Mouse (Mus musculus) layer of hippocampus, adult 2 months (tissue): ENCODE data around the gene Spats2l. TPM values are rescaled to one million over a fixed set of nuclear protein-coding genes. Genes with fewer than 3 reads are reported as not detected.

ENCODE experiments used
- DNase-seq, 2 experiments: peaks; one replicate each; pipeline ENCODE4 v3.0.0; 2022; ENCODE audit warnings: low spot score in 2 of 2
- H3K27ac ChIP-seq: fragments of 200-600 bp; 2 replicates; pipeline ENCODE4 v1.8.1; 2022
- H3K4me3 ChIP-seq: fragments of 200-600 bp; 2 replicates; pipeline ENCODE4 v1.8.1; 2022; ENCODE audit warnings: mild to moderate bottlenecking
- CTCF ChIP-seq: fragments of 200-600 bp; conservative IDR thresholded peaks from 2 replicates; pipeline ENCODE4 v1.8.1; 2022; ENCODE audit warnings: antibody characterized with exemption, mild to moderate bottlenecking, moderate library complexity
- total RNA-seq, 2 experiments: library from RNA; stranded (reverse); gene quantifications; 2 replicates each; pipeline ENCODE4 v1.2.3; 2021

Spats2l gene
- total RNA-seq, 2 experiments from 2014 or later: 19.6 to 21.6 TPM

DNA sequence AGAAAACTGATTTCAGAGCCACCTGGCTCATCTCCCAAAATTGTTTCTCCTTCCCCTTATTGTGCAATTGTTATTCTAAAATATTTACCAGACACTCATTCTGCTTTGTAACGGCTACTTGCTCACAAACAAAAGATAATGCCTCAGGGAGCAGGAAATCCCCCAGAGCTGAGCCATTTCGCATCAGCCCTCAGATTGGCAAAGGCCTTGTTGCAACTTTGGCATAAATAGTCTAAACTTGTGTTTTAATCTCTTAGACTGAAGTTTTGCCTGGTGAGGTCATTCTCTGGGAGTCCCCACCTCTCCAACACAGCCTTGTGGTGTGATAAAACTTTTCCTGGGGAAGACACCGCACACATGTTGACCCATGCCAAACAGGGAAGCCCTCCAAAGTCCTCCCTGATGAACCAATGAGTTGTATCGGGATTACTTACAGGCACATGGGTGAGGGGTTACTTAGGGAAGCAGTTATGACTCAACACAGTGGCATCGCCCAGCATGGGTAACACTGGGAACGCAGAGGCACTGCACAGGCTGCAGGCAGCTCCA lies 215.2 kb downstream of the Spats2l start:
- Histone ChIP-seq H3K4me3 (no peak overlapping the region), H3K27ac (no peak overlapping the region)
- DNase-seq: no peak
- no peak for TF ChIP-seq CTCF

- Histone ChIP-seq H3K27ac (no peak overlapping the region), H3K4me3 (no peak overlapping the region)
- TF ChIP-seq CTCF: no peak
- DNase-seq: no peak
These were observed 217.3 kb downstream of the Spats2l start for GRCm38 (mm10) chr1:57991277-57991676.

DNA sequence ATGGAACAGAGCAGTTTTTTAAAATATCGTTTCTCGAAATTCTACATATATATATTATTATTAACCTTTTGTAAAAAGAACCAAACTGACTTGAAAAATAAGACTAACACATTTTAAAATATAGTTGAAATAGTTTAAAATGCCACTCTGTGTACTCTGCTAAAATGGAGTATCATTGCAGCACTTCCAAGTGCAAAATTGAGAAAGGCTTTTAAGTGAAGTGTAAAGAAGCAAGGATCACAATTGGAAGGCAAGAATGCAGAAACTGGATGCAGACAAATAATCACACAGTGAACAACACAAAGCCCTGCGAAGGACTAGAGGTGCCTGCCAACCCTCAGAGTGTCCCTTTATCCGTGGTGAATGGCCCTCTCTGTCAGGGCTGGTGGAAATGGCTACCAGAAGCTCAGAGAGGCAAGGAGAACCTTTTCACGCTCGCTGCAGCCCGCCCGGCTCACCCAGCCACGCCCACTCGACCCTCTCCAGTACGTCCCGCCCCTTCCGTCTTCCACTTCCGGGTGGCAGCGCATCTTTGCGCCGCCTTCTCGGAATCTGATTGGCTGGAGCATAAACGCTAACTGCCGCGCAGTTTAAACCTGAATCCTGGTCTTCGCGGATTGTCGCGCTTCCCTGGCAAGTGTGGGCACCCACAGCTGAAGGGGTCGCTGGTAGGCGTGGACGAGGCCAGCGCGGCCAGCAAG lies 221.6 kb downstream of the Spats2l start, which contains the start of gene Sgo2a:
Sgo2a (plus strand) TSS at position 540 of the 701 bp plus-strand sequence.
- DNase-seq: peak; percentile 90 to 91
- TF ChIP-seq CTCF: 0 out of 2 replicates have a peak, but pooled peaks have one; percentile 12
- H3K4me3 ChIP-seq: peak within 1 kb of the TSS; percentile 89
- H3K27ac ChIP-seq: peak within 1 kb of the TSS; percentile 90

- Histone ChIP-seq H3K4me3 (peak overlapping the region; percentile 89), H3K27ac (no peak overlapping the region)
- TF ChIP-seq CTCF: no peak
- DNase-seq: no peak
These were observed 222.2 kb downstream of the Spats2l start for GRCm38 (mm10) chr1:57996133-57996615.

Other genes starting within 250 kb of the Spats2l start
- gene Sgo2a, start 221.8 kb downstream of the Spats2l start, total RNA-seq: under 1 TPM; 0.44 to 0.64 TPM
- 10 to 100 TPM; 21.8 to 23.9 TPM for gene Kctd18, start 244.8 kb downstream of the Spats2l start, total RNA-seq